Mouse (Mus musculus): Measurements from ENCODE around the gene C1s2. TPM values are rescaled to one million over a fixed set of nuclear protein-coding genes. Genes with fewer than 3 reads are reported as not detected.
"Not testable (repeated sequence)": the region's sequence is repeated elsewhere in the genome, so short reads cannot be mapped to it uniquely, and the experiment has no call there.

The C1s2 gene
- polyA plus RNA-seq, 1 experiment from 2014 or later: not detected

- not testable (repeated sequence) for H3K9ac ChIP-seq; H3K4me2 ChIP-seq; H3K9me3 ChIP-seq (replicated peaks); ATAC-seq (ENCODE audit: insufficient read depth); H3K27ac ChIP-seq (replicated peaks); H3K36me3 ChIP-seq (replicated peaks); H3K4me3 ChIP-seq (replicated peaks); H3K27me3 ChIP-seq; H3K4me1 ChIP-seq (replicated peaks)
- WGBS (ENCODE audit: insufficient replicate concordance): 17% methylated on average over 6 of the region's 6 CpGs
Observed at GRCm38 (mm10) chr6:124636858-124637460, 1.1 kb upstream of the C1s2 start.

- H3K9ac ChIP-seq: no peak overlapping the region
- WGBS (ENCODE audit: insufficient replicate concordance): 50% methylated on average over 4 of the region's 4 CpGs
- H3K4me2 ChIP-seq: no peak overlapping the region
- no peak overlapping the region for H3K27ac ChIP-seq (replicated peaks)
- H3K9me3 ChIP-seq (replicated peaks): no peaks in the 10 kb centered on the region
- no peaks in the 10 kb centered on the region for H3K4me1 ChIP-seq (replicated peaks)
- ATAC-seq (ENCODE audit: insufficient read depth): no peak
- no peaks in the 10 kb centered on the region for H3K36me3 ChIP-seq (replicated peaks)
- H3K4me3 ChIP-seq (replicated peaks): no peak overlapping the region
- H3K27me3 ChIP-seq: no peaks in the 10 kb centered on the region
Observed at GRCm38 (mm10) chr6:124630763-124631162, 5.1 kb downstream of the C1s2 start.

GRCm38 (mm10) chr6:124626184-124626583 is 9.7 kb downstream of the C1s2 start:
- ATAC-seq (ENCODE audit: insufficient read depth); H3K9me3 ChIP-seq (replicated peaks): not testable (repeated sequence)
- 8% methylated on average over 1 of the region's 1 CpGs for WGBS (ENCODE audit: insufficient replicate concordance)

GRCm38 (mm10) chr6:124625612-124626011 is 10.3 kb downstream of the C1s2 start:
- 73% methylated on average over 13 of the region's 13 CpGs for WGBS (ENCODE audit: insufficient replicate concordance)
- H3K9ac ChIP-seq: no peak overlapping the region
- no peaks in the 10 kb centered on the region for H3K27me3 ChIP-seq
- H3K4me1 ChIP-seq (replicated peaks): no peaks in the 10 kb centered on the region
- no peak for ATAC-seq (ENCODE audit: insufficient read depth)
- no peak overlapping the region for H3K27ac ChIP-seq (replicated peaks)
- H3K4me2 ChIP-seq: no peak overlapping the region
- H3K36me3 ChIP-seq (replicated peaks): no peaks in the 10 kb centered on the region
- H3K4me3 ChIP-seq (replicated peaks): no peak overlapping the region
- H3K9me3 ChIP-seq (replicated peaks): no peaks in the 10 kb centered on the region

More at GRCm38 (mm10) chr6:124626184-124626583, 9.7 kb downstream of the C1s2 start:
- not testable (repeated sequence) for H3K27ac ChIP-seq (replicated peaks); H3K27me3 ChIP-seq; H3K4me1 ChIP-seq (replicated peaks); H3K4me3 ChIP-seq (replicated peaks); H3K4me2 ChIP-seq; H3K36me3 ChIP-seq (replicated peaks); H3K9ac ChIP-seq

GRCm38 (mm10) chr6:124602031-124602430 is 33.9 kb downstream of the C1s2 start:
- Histone ChIP-seq H3K27ac (replicated peaks) (no peak overlapping the region), H3K4me3 (replicated peaks) (no peak overlapping the region), H3K36me3 (replicated peaks) (no peaks in the 10 kb centered on the region), H3K27me3 (no peaks in the 10 kb centered on the region), H3K9ac (no peak overlapping the region), H3K4me2 (no peak overlapping the region), H3K4me1 (replicated peaks) (no peaks in the 10 kb centered on the region), H3K9me3 (replicated peaks) (no peaks in the 10 kb centered on the region)
- WGBS (ENCODE audit: insufficient replicate concordance): 80% methylated on average over 4 of the region's 4 CpGs
- no peak for ATAC-seq (ENCODE audit: insufficient read depth)

GRCm38 (mm10) chr6:124593121-124593520 is 42.8 kb downstream of the C1s2 start:
- no peak overlapping the region for H3K4me3 ChIP-seq (replicated peaks)
- H3K36me3 ChIP-seq (replicated peaks): no peaks in the 10 kb centered on the region
- H3K4me1 ChIP-seq (replicated peaks): no peaks in the 10 kb centered on the region
- no peaks in the 10 kb centered on the region for H3K27me3 ChIP-seq
- H3K4me2 ChIP-seq: no peak overlapping the region
- H3K9me3 ChIP-seq (replicated peaks): no peaks in the 10 kb centered on the region
- WGBS (ENCODE audit: insufficient replicate concordance): 73% methylated on average over 8 of the region's 8 CpGs
- no peak for ATAC-seq (ENCODE audit: insufficient read depth)
- no peak overlapping the region for H3K27ac ChIP-seq (replicated peaks)
- no peak overlapping the region for H3K9ac ChIP-seq

GRCm38 (mm10) chr6:124592186-124592700 is 43.6 kb downstream of the C1s2 start:
- Histone ChIP-seq H3K36me3 (replicated peaks) (no peaks in the 10 kb centered on the region), H3K9me3 (replicated peaks) (no peaks in the 10 kb centered on the region), H3K4me1 (replicated peaks) (no peaks in the 10 kb centered on the region), H3K4me2 (no peak overlapping the region), H3K27me3 (no peaks in the 10 kb centered on the region), H3K27ac (replicated peaks) (no peak overlapping the region), H3K9ac (no peak overlapping the region), H3K4me3 (replicated peaks) (no peak overlapping the region)
- WGBS (ENCODE audit: insufficient replicate concordance): 69% methylated on average over 4 of the region's 4 CpGs
- no peak for ATAC-seq (ENCODE audit: insufficient read depth)

GRCm38 (mm10) chr6:124588771-124589170 is 47.1 kb downstream of the C1s2 start:
- no peaks in the 10 kb centered on the region for H3K36me3 ChIP-seq (replicated peaks)
- H3K9ac ChIP-seq: no peak overlapping the region
- ATAC-seq (ENCODE audit: insufficient read depth): no peak
- H3K4me2 ChIP-seq: no peak overlapping the region
- H3K4me1 ChIP-seq (replicated peaks): no peaks in the 10 kb centered on the region
- no peaks in the 10 kb centered on the region for H3K27me3 ChIP-seq
- no peak overlapping the region for H3K4me3 ChIP-seq (replicated peaks)
- no peaks in the 10 kb centered on the region for H3K9me3 ChIP-seq (replicated peaks)
- no peak overlapping the region for H3K27ac ChIP-seq (replicated peaks)

- Histone ChIP-seq H3K36me3 (replicated peaks) (no peaks in the 10 kb centered on the region), H3K9ac (no peak overlapping the region), H3K27me3 (no peaks in the 10 kb centered on the region), H3K4me2 (no peak overlapping the region), H3K27ac (replicated peaks) (no peak overlapping the region), H3K9me3 (replicated peaks) (no peaks in the 10 kb centered on the region), H3K4me1 (replicated peaks) (no peaks in the 10 kb centered on the region), H3K4me3 (replicated peaks) (no peak overlapping the region)
- no peak for ATAC-seq (ENCODE audit: insufficient read depth)
- 47% methylated on average over 4 of the region's 4 CpGs for WGBS (ENCODE audit: insufficient replicate concordance)
Observed at GRCm38 (mm10) chr6:124586266-124586665, 49.6 kb downstream of the C1s2 start.

- H3K9me3 ChIP-seq (replicated peaks): no peaks in the 10 kb centered on the region
- ATAC-seq (ENCODE audit: insufficient read depth): no peak
- H3K9ac ChIP-seq: no peak overlapping the region
- no peak overlapping the region for H3K27ac ChIP-seq (replicated peaks)
- H3K36me3 ChIP-seq (replicated peaks): no peaks in the 10 kb centered on the region
- no peaks in the 10 kb centered on the region for H3K27me3 ChIP-seq
- H3K4me3 ChIP-seq (replicated peaks): no peak overlapping the region
- WGBS (ENCODE audit: insufficient replicate concordance): 70% methylated on average over 3 of the region's 3 CpGs
- no peak overlapping the region for H3K4me2 ChIP-seq
- no peaks in the 10 kb centered on the region for H3K4me1 ChIP-seq (replicated peaks)
Observed at GRCm38 (mm10) chr6:124585761-124586160, 50.1 kb downstream of the C1s2 start.

- no peaks in the 10 kb centered on the region for H3K36me3 ChIP-seq (replicated peaks)
- 56% methylated on average over 3 of the region's 3 CpGs for WGBS (ENCODE audit: insufficient replicate concordance)
- H3K27ac ChIP-seq (replicated peaks): no peak overlapping the region
- H3K4me3 ChIP-seq (replicated peaks): no peak overlapping the region
- H3K4me1 ChIP-seq (replicated peaks): no peaks in the 10 kb centered on the region
- no peak overlapping the region for H3K9ac ChIP-seq
- H3K9me3 ChIP-seq (replicated peaks): no peaks in the 10 kb centered on the region
- no peaks in the 10 kb centered on the region for H3K27me3 ChIP-seq
- ATAC-seq (ENCODE audit: insufficient read depth): no peak
- H3K4me2 ChIP-seq: no peak overlapping the region
Observed at GRCm38 (mm10) chr6:124584935-124585334, 51.0 kb downstream of the C1s2 start.

- H3K9ac ChIP-seq: no peak overlapping the region
- H3K4me1 ChIP-seq (replicated peaks): no peaks in the 10 kb centered on the region
- H3K27ac ChIP-seq (replicated peaks): no peak overlapping the region
- 71% methylated on average over 1 of the region's 1 CpGs for WGBS (ENCODE audit: insufficient replicate concordance)
- H3K36me3 ChIP-seq (replicated peaks): no peaks in the 10 kb centered on the region
- H3K9me3 ChIP-seq (replicated peaks): no peaks in the 10 kb centered on the region
- ATAC-seq (ENCODE audit: insufficient read depth): no peak
- H3K27me3 ChIP-seq: no peaks in the 10 kb centered on the region
- no peak overlapping the region for H3K4me3 ChIP-seq (replicated peaks)
- no peak overlapping the region for H3K4me2 ChIP-seq
Observed at GRCm38 (mm10) chr6:124582231-124582630, 53.7 kb downstream of the C1s2 start.

Measured in liver, embryonic 15.5 days (tissue).